Mouse (Mus musculus) lung, adult 2 months (tissue): Measurements from ENCODE around the gene Ndufb4. TPM values are rescaled to one million over a fixed set of nuclear protein-coding genes. Genes with fewer than 3 reads are reported as not detected.
"Not testable (repeated sequence)": the region's sequence is repeated elsewhere in the genome, so short reads cannot be mapped to it uniquely, and the experiment has no call there.

ENCODE experiments used
- DNase-seq: peaks from one replicate; pipeline ENCODE4 v3.0.0; 2022
- H3K4me1 ChIP-seq: fragments of 200-500 bp; 2 replicates; pipeline ENCODE4 v1.6.1; 2011; ENCODE audit warnings: low read length; ENCODE audit not compliant: control insufficient read depth, insufficient read depth
- H3K4me3 ChIP-seq: fragments of 200-500 bp; replicated peaks from 2 replicates; pipeline ENCODE3; 2011; ENCODE audit warnings: low read depth, mild to moderate bottlenecking, control low read depth, low read length; ENCODE audit errors: extremely low read depth
- CTCF ChIP-seq: fragments of 200-500 bp; IDR thresholded peaks from 2 replicates; pipeline ENCODE4 v1.5.1; 2011; ENCODE audit warnings: mild to moderate bottlenecking, low read length, control low read depth; ENCODE audit not compliant: insufficient read depth
- POLR2A ChIP-seq: fragments of 200-500 bp; IDR thresholded peaks from 2 replicates; pipeline ENCODE4 v1.6.1; 2011; ENCODE audit warnings: low read depth, mild to moderate bottlenecking, control low read depth, low read length, borderline replicate concordance; ENCODE audit errors: extremely low read depth
- WGBS: fragments of 180-500 bp; shearing (Covaris S2); methylation state at CpG from one replicate; pipeline ENCODE4 v1.1.7; 2018; 5-methylcytosine and 5-hydroxymethylcytosine counted together
- polyA plus RNA-seq: library from polyadenylated mRNA; depleted of rRNA; stranded (reverse); fragments of >200 nt; gene quantifications from 2 replicates; pipeline ENCODE4 v1.2.3, GENCODE M21; 2012; rRNA removed

The Ndufb4 gene
- polyA plus RNA-seq, result 48.9 and 56.6 TPM in 2 replicates

- Histone ChIP-seq H3K4me1 (peaks cover 8% of the 10 kb centered on the region), H3K4me3 (peak within 1 kb of the TSS; percentile 98)
- TF ChIP-seq CTCF, result no peak
- TF ChIP-seq POLR2A, result peak; percentile 43; the same call in 1 of the 2 replicates
- DNase-seq, result peak; percentile 88
- under 1% methylated on average over 51 of the region's 58 CpGs for WGBS
Observed at GRCm38 (mm10) chr16:37653731-37654657, at the start of gene Ndufb4. Gene Ndufb4, minus strand, starts transcription at chr16:37654453.

- WGBS, result 84% methylated on average over 5 of the region's 5 CpGs
Observed at GRCm38 (mm10) chr16:37703884-37704283, 49.6 kb upstream of the Ndufb4 start.

GRCm38 (mm10) chr16:37700071-37700470 is 45.8 kb upstream of the Ndufb4 start:
- not testable (repeated sequence) for H3K4me3 ChIP-seq, DNase-seq, H3K4me1 ChIP-seq

More at GRCm38 (mm10) chr16:37703884-37704283, 49.6 kb upstream of the Ndufb4 start:
- H3K4me1 ChIP-seq, result no peaks in the 10 kb centered on the region
- H3K4me3 ChIP-seq, result no peak overlapping the region
- no peak for TF ChIP-seq POLR2A
- TF ChIP-seq CTCF, result no peak
- no peak for DNase-seq

GRCm38 (mm10) chr16:37698767-37699166 is 44.5 kb upstream of the Ndufb4 start:
- no peak for DNase-seq
- 92% methylated on average over 6 of the region's 6 CpGs for WGBS

GRCm38 (mm10) chr16:37697271-37697670 is 43.0 kb upstream of the Ndufb4 start:
- H3K4me1 ChIP-seq, result no peaks in the 10 kb centered on the region
- no peak for TF ChIP-seq POLR2A
- TF ChIP-seq CTCF, result no peak
- no peak for DNase-seq
- 88% methylated on average over 5 of the region's 5 CpGs for WGBS
- no peak overlapping the region for H3K4me3 ChIP-seq

More at GRCm38 (mm10) chr16:37698767-37699166, 44.5 kb upstream of the Ndufb4 start:
- H3K4me3 ChIP-seq, result no peak overlapping the region
- H3K4me1 ChIP-seq, result no peaks in the 10 kb centered on the region
- no peak for TF ChIP-seq POLR2A
- TF ChIP-seq CTCF, result peak; percentile 16; the same call in 1 of the 2 replicates

GRCm38 (mm10) chr16:37690932-37691730 is 36.9 kb upstream of the Ndufb4 start:
- WGBS, result 70% methylated on average over 12 of the region's 12 CpGs
- no peaks in the 10 kb centered on the region for H3K4me1 ChIP-seq
- no peak overlapping the region for H3K4me3 ChIP-seq
- no peak for DNase-seq
- no peak for TF ChIP-seq POLR2A
- TF ChIP-seq CTCF, result no peak

GRCm38 (mm10) chr16:37690465-37690864 is 36.2 kb upstream of the Ndufb4 start:
- H3K4me1 ChIP-seq, result no peaks in the 10 kb centered on the region
- 77% methylated on average over 6 of the region's 6 CpGs for WGBS
- H3K4me3 ChIP-seq, result no peak overlapping the region
- TF ChIP-seq POLR2A (no peak), CTCF (no peak)
- DNase-seq, result no peak

- Histone ChIP-seq H3K4me1 (no peaks in the 10 kb centered on the region), H3K4me3 (no peak overlapping the region)
- TF ChIP-seq CTCF (no peak), POLR2A (no peak)
- WGBS, result 30% methylated on average over 10 of the region's 10 CpGs
- DNase-seq, result no peak
Observed at GRCm38 (mm10) chr16:37689934-37690333, 35.7 kb upstream of the Ndufb4 start.

GRCm38 (mm10) chr16:37689251-37689926 is 35.1 kb upstream of the Ndufb4 start:
- 64% methylated on average over 8 of the region's 8 CpGs for WGBS
- TF ChIP-seq POLR2A, result no peak
- TF ChIP-seq CTCF, result no peak
- Histone ChIP-seq H3K4me1 (0 out of 2 replicates have a peak, but pooled peaks cover under 1% of the 10 kb centered on the region), H3K4me3 (no peak overlapping the region)
- DNase-seq, result no peak
